Mouse (Mus musculus) c-Kit-positive CD71-positive TER-119-negative erythroid progenitor cells, embryonic 14.5 days (primary cell): ENCODE results near the gene Gm9040.
"Not testable (repeated sequence)": the region's sequence is repeated elsewhere in the genome, so short reads cannot be mapped to it uniquely, and the experiment has no call there.

Experiments used
- DNase-seq: peaks from one replicate; pipeline ENCODE4 v3.0.0-alpha.2; 2013; ENCODE audit warnings: low read depth

Gene Gm9040

GRCm38 (mm10) chr10:118326869-118327268, at the start of gene Gm9040:
Gene Gm9040 (minus strand): TSS chr10:118326969.
- DNase-seq = not testable (repeated sequence)

DNA sequence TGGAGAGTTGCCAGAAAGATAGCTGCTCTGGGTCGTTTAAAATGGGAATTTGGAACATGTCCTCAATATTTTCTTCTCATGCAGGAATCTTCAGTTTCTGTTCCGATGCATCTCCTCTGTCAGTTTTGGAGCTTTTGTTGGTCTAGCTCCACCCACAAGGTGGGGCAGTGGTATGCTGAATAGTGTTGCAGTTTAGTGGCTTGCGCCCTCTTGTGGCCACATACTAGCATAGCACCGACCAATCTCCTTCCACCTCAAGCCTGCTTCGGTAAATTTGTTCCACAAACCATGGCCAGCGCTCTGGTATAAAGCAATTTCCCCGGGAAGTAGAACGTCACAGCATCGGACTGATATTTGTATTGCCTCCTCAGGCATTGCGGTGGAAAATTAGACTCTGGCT, 43.7 kb upstream of the Gm9040 start:
- DNase-seq = peak; percentile 56

DNA sequence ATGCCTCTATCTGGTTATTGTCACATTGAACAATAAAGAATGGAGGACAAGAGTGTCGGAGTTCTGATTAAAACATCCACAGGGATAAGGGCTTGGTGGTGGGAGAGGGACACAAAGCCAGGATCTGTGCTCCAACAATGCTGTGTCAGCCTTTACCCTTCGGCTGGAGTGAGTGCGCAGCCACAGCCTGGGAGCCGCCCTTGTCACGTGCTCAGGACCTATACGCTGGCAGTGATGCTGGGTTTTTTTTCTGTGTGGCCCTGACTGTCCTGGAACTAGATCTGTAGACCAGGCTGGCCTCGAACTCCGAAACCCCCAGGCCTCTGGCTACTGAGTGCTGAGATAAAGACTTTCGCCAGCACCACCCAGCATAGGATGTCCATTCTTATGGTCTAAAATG, 42.7 kb upstream of the Gm9040 start:
- DNase-seq = no peak

GRCm38 (mm10) chr10:118354005-118354404, 27.2 kb upstream of the Gm9040 start, which contains the start of gene Gm9049:
Gene Gm9049 (minus strand): TSS chr10:118354105.
- not testable (repeated sequence) for DNase-seq

GRCm38 (mm10) chr10:118348579-118348978, 21.8 kb upstream of the Gm9040 start, which contains the start of gene Gm9048:
Gene Gm9048 (minus strand): TSS chr10:118348679.
- not testable (repeated sequence) for DNase-seq

GRCm38 (mm10) chr10:118343155-118343554, 16.4 kb upstream of the Gm9040 start, which contains the start of gene Gm9046:
Gene Gm9046 (minus strand): TSS chr10:118343255.
- DNase-seq = not testable (repeated sequence)

- not testable (repeated sequence) for DNase-seq
These were observed 11.0 kb upstream of the Gm9040 start, which contains the start of gene Gm9045 for GRCm38 (mm10) chr10:118337731-118338130. Gene Gm9045 (minus strand): TSS chr10:118337831.

DNA sequence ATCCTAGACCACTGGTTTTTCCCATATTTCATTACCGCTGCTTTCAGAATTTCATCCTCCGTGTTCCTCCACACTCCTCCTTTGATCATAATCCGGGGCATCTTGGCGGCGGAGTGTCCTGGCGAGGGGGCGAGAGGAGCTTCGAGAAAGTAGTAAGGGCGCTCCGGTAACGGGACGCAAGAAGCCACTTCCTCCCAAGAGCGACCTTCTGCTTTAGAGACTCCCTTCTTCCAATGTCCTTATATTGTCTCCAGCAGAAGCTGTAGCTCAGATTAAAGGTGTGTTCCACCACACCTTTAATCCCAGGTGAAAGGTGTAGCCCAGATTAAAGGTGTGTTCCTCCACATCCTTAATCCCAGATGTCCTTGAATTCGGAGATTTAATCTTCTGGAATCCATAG, 5.5 kb upstream of the Gm9040 start, which contains the start of gene Gm9044:
Gene Gm9044, minus strand, starts transcription at position 101 of the 400 bp plus-strand sequence.
- not testable (repeated sequence) for DNase-seq

GRCm38 (mm10) chr10:118319024-118319423, 7.7 kb downstream of the Gm9040 start:
- DNase-seq = no peak

- not testable (repeated sequence) for DNase-seq
These were observed 24.6 kb downstream of the Gm9040 start for GRCm38 (mm10) chr10:118302133-118302532.

DNA sequence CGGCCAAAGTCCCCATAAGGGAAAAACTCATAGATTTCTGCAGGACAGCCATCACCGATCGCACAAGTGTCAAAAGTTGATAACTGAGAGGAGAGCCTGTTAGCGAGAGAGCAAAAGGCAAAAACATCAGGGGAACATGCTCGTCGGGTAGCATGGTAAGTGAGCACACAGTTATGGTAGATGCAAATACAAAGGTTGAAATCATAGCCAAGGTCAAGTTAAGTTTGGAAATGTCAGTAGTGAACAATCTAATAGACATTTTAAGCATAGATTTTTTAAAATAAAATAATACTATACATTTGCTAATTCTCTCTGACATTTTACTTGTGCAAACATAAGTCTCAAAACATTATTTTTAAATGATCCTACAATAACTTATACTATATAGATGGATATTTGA, 31.8 kb downstream of the Gm9040 start, which contains the start of gene Iltifb:
Gene Iltifb, minus strand, starts transcription at position 101 of the 400 bp plus-strand sequence.
- DNase-seq = no peak

GRCm38 (mm10) chr10:118283016-118283415, 43.8 kb downstream of the Gm9040 start:
- DNase-seq = not testable (repeated sequence)

DNA sequence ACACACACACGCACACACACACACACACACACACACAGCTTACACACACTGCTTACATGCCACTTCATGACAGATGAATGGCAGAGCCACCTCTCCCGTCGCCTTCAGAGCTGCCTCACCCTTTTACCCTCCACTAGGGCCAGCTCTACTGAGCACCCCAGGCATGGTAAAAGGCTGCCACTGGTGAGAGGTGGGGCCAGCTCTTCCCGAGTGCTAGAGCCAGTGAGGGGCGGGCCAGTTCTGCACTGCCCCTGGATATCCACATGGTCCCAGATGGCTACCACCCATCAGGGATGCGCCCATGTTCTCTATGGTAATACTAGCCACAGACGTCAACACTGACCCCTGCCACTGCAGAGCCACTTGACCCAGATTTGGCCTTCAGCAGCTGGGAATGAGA, 44.2 kb downstream of the Gm9040 start:
- not testable (repeated sequence) for DNase-seq

DNA sequence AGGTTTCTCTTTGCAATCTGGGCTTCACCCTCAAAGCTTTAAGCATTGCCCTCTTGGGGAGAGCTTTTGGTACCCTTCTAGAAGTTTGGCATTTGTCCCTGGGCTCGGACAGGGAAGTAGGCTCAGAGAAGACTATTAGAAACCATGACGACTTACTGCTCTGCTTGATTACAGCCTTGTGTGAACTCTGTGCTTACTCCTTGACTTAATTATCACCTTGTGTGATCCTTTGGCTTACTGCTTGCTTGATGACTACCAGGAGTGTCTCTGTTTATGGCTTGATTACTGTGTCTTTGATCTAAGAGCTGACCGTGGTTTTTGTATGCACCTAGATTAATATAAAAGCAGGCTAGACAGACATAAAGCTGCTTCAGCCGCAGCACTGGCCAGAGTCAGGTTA, 48.7 kb downstream of the Gm9040 start:
- not testable (repeated sequence) for DNase-seq
